Mouse (Mus musculus) left cerebral cortex, adult 2 months (tissue): ENCODE measurements around the gene Atp8b5. TPM values are rescaled to one million over a fixed set of nuclear protein-coding genes. Genes with fewer than 3 reads are reported as not detected.

Experiments
- DNase-seq, 2 experiments: peaks; one replicate each; pipeline ENCODE4 v3.0.0; 2021 to 2022; ENCODE audit warnings: low spot score in 2 of 2, mixed read lengths in 1 of 2; ENCODE audit errors: extremely low spot score in 1 of 2
- H3K27ac ChIP-seq: fragments of 200-600 bp; 2 replicates; pipeline ENCODE4 v1.8.1; 2022
- H3K4me3 ChIP-seq: fragments of 200-600 bp; 2 replicates; pipeline ENCODE4 v1.8.1; 2022
- CTCF ChIP-seq: fragments of 200-600 bp; IDR thresholded peaks from 2 replicates; pipeline ENCODE4 v1.8.1; 2022; ENCODE audit warnings: antibody characterized with exemption, mild to moderate bottlenecking, moderate library complexity
- intact Hi-C: fragments of 180-260 bp; cut with DNase I; formaldehyde crosslinking; loops from one replicate; pipeline ENCODE4 v1.15.1; 2025
- total RNA-seq, 2 experiments: library from RNA; stranded (reverse); gene quantifications; 2 replicates each; pipeline ENCODE4 v1.2.3; 2021

Atp8b5 gene
- total RNA-seq, 2 experiments from 2014 or later, result 0.09 to 0.54 TPM

- DNase-seq, result no peak
- H3K27ac ChIP-seq, result peak overlapping the region; percentile 47; the same call in 1 of the 2 replicates
- no peak for TF ChIP-seq CTCF
- intact Hi-C loops, result no loop called here
- no peak overlapping the region for H3K4me3 ChIP-seq
Observed at GRCm38 (mm10) chr4:43418973-43419656, 152.2 kb downstream of the Atp8b5 start.

GRCm38 (mm10) chr4:43419801-43420281 lies 152.9 kb downstream of the Atp8b5 start:
- no peak for TF ChIP-seq CTCF
- DNase-seq, result no peak
- no peak overlapping the region for H3K4me3 ChIP-seq
- intact Hi-C loops, result loop anchor here (1.0 to 5.0 kb wide), 3 partner anchors 38 to 373 kb away; partner anchors contain the start of genes Atp8b5 and Fam214b
- no peak overlapping the region for H3K27ac ChIP-seq

- intact Hi-C loops, result loop anchor here (1.0 to 5.0 kb wide), 3 partner anchors 38 to 373 kb away; partner anchors contain the start of genes Atp8b5 and Fam214b
- H3K27ac ChIP-seq, result no peak overlapping the region
- no peak overlapping the region for H3K4me3 ChIP-seq
- peak; percentile 99 for TF ChIP-seq CTCF
- peak; percentile 72 for DNase-seq
Observed at GRCm38 (mm10) chr4:43420305-43420704, 153.3 kb downstream of the Atp8b5 start.

- Histone ChIP-seq H3K4me3 (no peak overlapping the region), H3K27ac (no peak overlapping the region)
- TF ChIP-seq CTCF, result no peak
- intact Hi-C loops, result loop anchor here (1.0 to 5.0 kb wide), 3 partner anchors 68 to 374 kb away; partner anchors contain the start of genes Atp8b5 and Fam214b
- no peak for DNase-seq
Observed at GRCm38 (mm10) chr4:43421632-43422240, 154.8 kb downstream of the Atp8b5 start.

Other genes with a start within 250 kb of the Atp8b5 start
- 10 to 100 TPM; 30.9 to 31.1 TPM for gene Pigo, start 241.3 kb upstream of the Atp8b5 start, total RNA-seq
- 100 to 1,000 TPM in 1 of 2 experiments, 10 to 100 TPM in 1; 97.4 to 104 TPM for gene Stoml2, start 235.4 kb upstream of the Atp8b5 start, total RNA-seq
- gene Fam214b, start 220.9 kb upstream of the Atp8b5 start, total RNA-seq, result 10 to 100 TPM; 39.0 to 39.7 TPM
- gene Unc13b, start 208.2 kb upstream of the Atp8b5 start, total RNA-seq, result 10 to 100 TPM; 68.1 to 70.9 TPM
- gene Rusc2, start 114.8 kb downstream of the Atp8b5 start, total RNA-seq, result 100 to 1,000 TPM; 137 to 144 TPM
- 1 to 10 TPM in 1 of 2 experiments, under 1 TPM in 1; 0.68 to 1.3 TPM for gene Fam166b, start 162.0 kb downstream of the Atp8b5 start, total RNA-seq
- gene Tesk1, start 174.8 kb downstream of the Atp8b5 start, total RNA-seq, result 100 to 1,000 TPM; 102 to 103 TPM
- 1 to 10 TPM; 1.1 to 1.4 TPM for gene Cd72, start 187.5 kb downstream of the Atp8b5 start, total RNA-seq
- not detected for gene Sit1, start 216.6 kb downstream of the Atp8b5 start, total RNA-seq
- 10 to 100 TPM; 28.1 to 31.8 TPM for gene Ccdc107, start 225.7 kb downstream of the Atp8b5 start, total RNA-seq
- gene Arhgef39, start 232.5 kb downstream of the Atp8b5 start, total RNA-seq, result 1 to 10 TPM in 1 of 2 experiments, under 1 TPM in 1; 0.41 to 1.7 TPM
- gene Car9, start 239.8 kb downstream of the Atp8b5 start, total RNA-seq, result not detected